Mouse (Mus musculus) brain, embryonic 18.5 days (tissue): ENCODE results near the gene Etnk1.
"Not testable (repeated sequence)": the region's sequence is repeated elsewhere in the genome, so short reads cannot be mapped to it uniquely, and the experiment has no call there.

Source experiments
- DNase-seq: peaks from one replicate; pipeline ENCODE4 v3.0.0-alpha.2; 2012; ENCODE audit warnings: low read depth, low spot score

The Etnk1 gene

GRCm38 (mm10) chr6:143170166-143170960, 3.3 kb downstream of the Etnk1 start:
- DNase-seq = no peak

GRCm38 (mm10) chr6:143171066-143171465, 4.0 kb downstream of the Etnk1 start:
- no peak for DNase-seq

GRCm38 (mm10) chr6:143171781-143172465, 4.9 kb downstream of the Etnk1 start:
- no peak for DNase-seq

- not testable (repeated sequence) for DNase-seq
Observed at GRCm38 (mm10) chr6:143172683-143173082, 5.7 kb downstream of the Etnk1 start.

GRCm38 (mm10) chr6:143174226-143174625, 7.2 kb downstream of the Etnk1 start:
- no peak for DNase-seq

- DNase-seq = no peak
Observed at GRCm38 (mm10) chr6:143174906-143175656, 8.1 kb downstream of the Etnk1 start.

GRCm38 (mm10) chr6:143176076-143176475, 9.1 kb downstream of the Etnk1 start:
- no peak for DNase-seq

- DNase-seq = no peak
Observed at GRCm38 (mm10) chr6:143176591-143176990, 9.6 kb downstream of the Etnk1 start.

GRCm38 (mm10) chr6:143179181-143179580, 12.2 kb downstream of the Etnk1 start:
- no peak for DNase-seq

- no peak for DNase-seq
Observed at GRCm38 (mm10) chr6:143179733-143180132, 12.7 kb downstream of the Etnk1 start.

GRCm38 (mm10) chr6:143180511-143180910, 13.5 kb downstream of the Etnk1 start:
- no peak for DNase-seq

- DNase-seq = no peak
Observed at GRCm38 (mm10) chr6:143184099-143184498, 17.1 kb downstream of the Etnk1 start.

GRCm38 (mm10) chr6:143184745-143185144, 17.7 kb downstream of the Etnk1 start:
- no peak for DNase-seq

- no peak for DNase-seq
Observed at GRCm38 (mm10) chr6:143190838-143191476, 23.9 kb downstream of the Etnk1 start.

GRCm38 (mm10) chr6:143191477-143192098, 24.6 kb downstream of the Etnk1 start:
- DNase-seq = no peak

- no peak for DNase-seq
Observed at GRCm38 (mm10) chr6:143192709-143193108, 25.7 kb downstream of the Etnk1 start.

GRCm38 (mm10) chr6:143193166-143193565, 26.1 kb downstream of the Etnk1 start:
- no peak for DNase-seq

GRCm38 (mm10) chr6:143193641-143194040, 26.6 kb downstream of the Etnk1 start:
- DNase-seq = no peak

- no peak for DNase-seq
Observed at GRCm38 (mm10) chr6:143197053-143197452, 30.0 kb downstream of the Etnk1 start.

- no peak for DNase-seq
Observed at GRCm38 (mm10) chr6:143198421-143198820, 31.4 kb downstream of the Etnk1 start.

GRCm38 (mm10) chr6:143203097-143203496, 36.1 kb downstream of the Etnk1 start:
- no peak for DNase-seq
